Mouse (Mus musculus) megakaryocyte, adult 5-6 weeks (primary cell): ENCODE measurements around the gene Cyp11a1. TPM values are rescaled to one million over a fixed set of nuclear protein-coding genes. Genes with fewer than 3 reads are reported as not detected.
A peak's percentile ranks its signal among the peaks of the same experiment; 100 is the strongest.

Experiments used
- ATAC-seq: 2 replicates; pipeline ENCODE4 v1.8.0; 2016; ENCODE audit warnings: mild to moderate bottlenecking, inconsistent platforms; ENCODE audit not compliant: poor library complexity, severe bottlenecking
- total RNA-seq, 2 experiments: library from RNA; stranded (forward) in 1 of 2; stranded (reverse) in 1 of 2; fragments of 153-499, 151-499 nt in 1 of 2; fragments of 221-1000, 200-1000 nt in 1 of 2; gene quantifications; 2 replicates each; pipeline versions ENCODE4 v1.2.3 to v1.2.4; 2015 to 2017

The Cyp11a1 gene
- total RNA-seq, 2 experiments from 2014 or later, result 8.3 to 9.2 TPM

- ATAC-seq, result no peak
Observed at GRCm38 (mm10) chr9:58003272-58003671, 2.9 kb upstream of the Cyp11a1 start.

- no peak for ATAC-seq
Observed at GRCm38 (mm10) chr9:58008336-58009014, 2.3 kb downstream of the Cyp11a1 start.

- no peak for ATAC-seq
Observed at GRCm38 (mm10) chr9:58009015-58009362, 2.8 kb downstream of the Cyp11a1 start.

GRCm38 (mm10) chr9:58009588-58009987 is 3.4 kb downstream of the Cyp11a1 start:
- ATAC-seq, result no peak

- 0 out of 2 replicates have a peak, but pooled peaks have one; percentile 18 for ATAC-seq
Observed at GRCm38 (mm10) chr9:58011027-58011426, 4.8 kb downstream of the Cyp11a1 start.

- no peak for ATAC-seq
Observed at GRCm38 (mm10) chr9:58011552-58011951, 5.3 kb downstream of the Cyp11a1 start.

GRCm38 (mm10) chr9:58012486-58012885 is 6.3 kb downstream of the Cyp11a1 start:
- no peak for ATAC-seq

GRCm38 (mm10) chr9:58012935-58013334 is 6.7 kb downstream of the Cyp11a1 start:
- no peak for ATAC-seq

- peak; percentile 77 for ATAC-seq
Observed at GRCm38 (mm10) chr9:58014393-58015160, 8.4 kb downstream of the Cyp11a1 start.

- no peak for ATAC-seq
Observed at GRCm38 (mm10) chr9:58015856-58016255, 9.6 kb downstream of the Cyp11a1 start.

GRCm38 (mm10) chr9:58016962-58017361 is 10.8 kb downstream of the Cyp11a1 start:
- no peak for ATAC-seq

GRCm38 (mm10) chr9:58018385-58018784 is 12.2 kb downstream of the Cyp11a1 start:
- ATAC-seq, result no peak

- ATAC-seq, result no peak
Observed at GRCm38 (mm10) chr9:58025995-58026394, 19.8 kb downstream of the Cyp11a1 start.

GRCm38 (mm10) chr9:58027426-58028180 is 21.4 kb downstream of the Cyp11a1 start:
- ATAC-seq, result no peak

- ATAC-seq, result no peak
Observed at GRCm38 (mm10) chr9:58028841-58029240, 22.6 kb downstream of the Cyp11a1 start.

GRCm38 (mm10) chr9:58029635-58030034 is 23.4 kb downstream of the Cyp11a1 start:
- ATAC-seq, result no peak

GRCm38 (mm10) chr9:58031895-58032294 is 25.7 kb downstream of the Cyp11a1 start:
- no peak for ATAC-seq

GRCm38 (mm10) chr9:58035519-58035918 is 29.3 kb downstream of the Cyp11a1 start:
- ATAC-seq, result no peak

- no peak for ATAC-seq
Observed at GRCm38 (mm10) chr9:58035951-58036698, 29.9 kb downstream of the Cyp11a1 start.

GRCm38 (mm10) chr9:58036961-58037360 is 30.8 kb downstream of the Cyp11a1 start:
- no peak for ATAC-seq
